Mouse (Mus musculus): Measurements from ENCODE around the gene Spryd3.

DNA sequence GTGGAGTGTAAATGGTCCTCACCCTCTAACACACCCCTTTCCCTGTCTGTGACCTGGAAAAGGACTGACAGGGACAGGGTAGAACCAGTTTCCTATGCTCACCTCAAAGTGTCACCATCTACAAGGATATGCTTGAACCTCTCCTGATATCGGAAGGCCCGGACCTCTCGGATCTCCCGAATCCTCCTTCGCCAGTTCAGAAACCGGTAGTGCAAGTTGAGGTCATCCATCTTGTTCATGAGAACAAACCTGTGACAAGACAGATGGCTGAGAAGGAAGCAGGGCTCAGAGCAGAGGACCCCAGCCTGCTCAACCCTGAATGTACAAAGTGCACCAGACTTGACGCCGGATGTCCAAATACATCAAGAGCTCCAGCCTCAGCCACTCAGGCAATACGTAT lies 2.7 kb downstream of the Spryd3 start:
- TF ChIP-seq CTCF (IDR thresholded peaks at IDR 0.05; ENCODE audit: low read depth) (no peak), EP300 (IDR thresholded peaks at IDR 0.05; ENCODE audit: low read depth) (no peak)

Measured in heart, postnatal 0 days (tissue).